Mouse (Mus musculus) heart, postnatal 36 days (tissue): Measurements from ENCODE around the gene Nfia. TPM values are rescaled to one million over a fixed set of nuclear protein-coding genes. Genes with fewer than 3 reads are reported as not detected.

Experiments used
- DNase-seq, 2 experiments: peaks; one replicate each; pipeline ENCODE4 v3.0.0; 2021 to 2022
- intact Hi-C: fragments of 180-260 bp; cut with DNase I; formaldehyde crosslinking; loops from one replicate; pipeline ENCODE4 v1.15.1; 2025
- total RNA-seq, 2 experiments: library from RNA; stranded (reverse); gene quantifications; 2 replicates each; pipeline ENCODE4 v1.2.3; 2021

Nfia gene
- total RNA-seq, 2 experiments from 2014 or later: 128 to 149 TPM

DNA sequence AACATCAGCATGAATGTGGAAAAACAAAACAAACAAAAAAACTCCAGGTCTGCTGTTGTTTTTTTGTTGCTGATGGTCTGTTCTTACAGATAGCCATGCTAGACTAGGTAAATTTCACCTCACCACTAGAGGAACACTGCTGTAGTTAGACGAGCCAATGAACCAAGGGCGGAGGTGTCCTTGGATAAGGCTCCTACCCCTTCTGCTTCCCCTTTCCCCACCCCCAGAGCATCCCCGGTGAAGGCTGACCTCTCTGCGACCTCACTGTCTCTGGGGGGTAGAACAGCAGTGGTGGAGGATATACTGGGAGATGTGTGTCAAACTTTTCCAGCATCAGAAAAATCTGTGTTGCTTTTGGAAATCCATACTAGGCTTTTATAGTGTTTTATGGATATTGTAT is 7.9 kb upstream of the Nfia start:
- no peak for DNase-seq
- intact Hi-C loops: no loop called here

DNA sequence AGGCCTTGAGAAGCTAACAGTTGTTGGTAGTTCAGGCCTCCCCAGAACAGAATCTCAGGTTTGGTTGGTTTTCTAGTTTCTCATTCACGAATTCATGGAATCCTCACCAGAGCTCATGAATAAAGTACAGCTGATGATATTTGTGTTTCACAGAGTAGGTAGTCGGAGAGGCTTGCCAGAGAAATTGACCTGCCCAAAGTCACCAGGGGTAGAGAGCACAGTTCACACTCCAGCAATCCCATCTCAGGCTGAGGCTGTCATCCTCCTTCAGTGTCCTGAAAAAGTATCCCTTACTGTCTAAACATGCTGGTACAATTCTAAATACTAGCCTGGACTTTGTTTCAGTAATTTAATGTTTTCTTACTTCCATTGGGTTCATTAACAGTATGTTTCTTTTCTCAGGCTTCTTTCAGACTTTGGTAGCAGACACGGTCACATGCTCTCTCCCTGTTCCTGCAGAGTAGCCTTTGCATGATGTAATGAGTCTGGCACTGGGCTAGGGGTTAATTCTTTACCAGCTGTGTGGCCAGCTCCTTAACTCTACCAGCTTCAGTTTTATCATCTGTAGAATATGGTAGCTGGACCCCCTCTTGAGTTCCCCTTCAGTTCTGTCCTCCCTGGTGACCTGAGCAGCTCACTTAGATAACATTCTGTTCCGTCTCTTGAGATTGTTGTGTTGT is 7.1 kb upstream of the Nfia start:
- intact Hi-C loops: no loop called here
- DNase-seq: no peak

DNA sequence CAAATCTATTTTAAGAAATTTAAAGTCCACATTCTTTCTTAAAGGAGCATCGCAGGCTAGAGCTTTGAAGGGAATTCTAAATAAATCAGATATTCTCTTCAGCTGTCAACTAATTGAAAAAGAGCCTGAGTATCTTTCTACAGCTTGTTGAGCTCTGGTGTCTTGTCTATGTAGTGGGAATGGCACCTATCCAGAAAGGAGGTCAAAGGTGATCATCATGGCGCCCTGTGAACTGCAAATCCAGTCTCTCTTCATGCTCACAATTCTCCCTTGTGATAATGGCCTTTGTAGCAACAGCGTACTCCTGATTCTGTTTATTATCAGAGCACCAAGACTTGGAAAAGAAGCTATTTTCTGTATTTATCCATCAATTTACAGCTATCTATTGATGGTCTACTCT is 6.4 kb upstream of the Nfia start:
- no peak for DNase-seq
- intact Hi-C loops: no loop called here

DNA sequence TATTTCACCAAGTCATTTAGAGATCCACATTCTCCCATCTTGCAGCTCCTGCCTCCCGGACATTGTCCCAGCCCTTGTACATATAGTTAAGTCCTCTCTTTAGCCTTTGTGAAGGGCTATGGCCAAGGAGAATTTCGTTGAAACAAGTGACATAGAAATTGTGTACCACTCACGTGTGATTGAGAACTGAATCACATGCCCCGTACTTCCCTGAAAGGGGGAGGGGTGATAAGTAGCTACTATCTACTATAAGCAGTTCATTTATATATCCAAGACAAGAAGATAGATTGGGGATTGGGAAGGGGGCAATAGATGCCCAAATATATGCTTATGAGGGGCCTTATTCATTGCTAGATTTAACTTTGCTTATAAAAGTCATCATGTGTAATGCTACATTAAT is 5.5 kb upstream of the Nfia start:
- intact Hi-C loops: no loop called here
- no peak for DNase-seq

DNA sequence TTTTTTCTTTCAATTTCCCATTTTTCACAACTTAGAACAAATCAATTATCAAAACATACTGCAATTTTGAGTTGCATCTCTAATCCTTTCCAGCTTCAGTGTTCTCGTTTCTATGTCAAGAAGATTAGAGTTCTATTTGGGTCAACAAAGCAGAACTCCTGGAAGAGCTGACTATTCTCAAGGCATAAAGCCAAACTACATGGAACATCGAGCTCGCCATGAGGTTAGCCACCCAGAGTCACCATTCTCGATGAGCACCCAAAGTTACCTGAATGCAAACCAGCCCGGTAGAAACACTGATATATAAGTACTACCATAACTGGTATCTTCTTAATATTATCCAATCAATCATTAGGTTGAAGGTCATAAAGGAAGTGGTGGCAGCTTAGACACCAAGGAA is 5.0 kb upstream of the Nfia start:
- intact Hi-C loops: no loop called here
- no peak for DNase-seq

DNA sequence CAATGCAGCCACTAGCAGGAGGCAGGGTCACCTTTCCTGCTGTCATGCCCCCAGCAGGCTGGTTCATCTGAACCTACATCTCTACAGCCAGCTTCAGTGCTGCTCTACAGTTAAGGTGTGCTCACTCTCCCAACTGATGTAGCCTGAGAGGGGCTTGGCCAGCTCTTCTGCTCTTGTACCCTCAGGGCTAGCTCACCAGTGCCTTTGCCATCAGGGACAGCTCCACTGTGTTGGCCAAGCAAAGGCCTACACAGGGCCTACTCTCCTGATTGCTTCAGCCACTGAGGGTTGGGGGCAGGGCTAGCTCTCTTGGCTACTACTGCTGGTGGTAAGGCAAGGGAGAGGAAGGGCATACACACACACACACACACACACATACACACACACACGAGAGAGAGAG is 2.7 kb upstream of the Nfia start:
- no peak for DNase-seq
- intact Hi-C loops: no loop called here

DNA sequence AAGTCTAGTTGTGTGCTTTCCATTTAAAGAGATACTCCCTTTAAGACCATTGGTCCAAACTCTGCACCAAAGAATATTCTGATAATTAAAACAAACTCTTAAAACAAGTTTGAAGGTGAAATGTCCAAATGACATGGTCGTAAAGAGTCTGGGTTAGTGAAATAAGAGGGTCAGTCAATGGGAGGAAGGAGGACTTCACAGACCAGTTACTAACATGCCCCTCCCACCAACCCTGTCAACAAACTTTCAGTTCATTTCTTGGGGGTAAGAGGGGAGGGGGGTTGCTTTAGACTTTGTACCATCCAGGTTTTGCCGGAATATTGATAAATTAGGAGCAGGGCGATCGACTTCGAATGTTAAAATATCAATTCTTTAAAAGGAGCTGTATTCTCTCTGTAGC is 1.1 kb upstream of the Nfia start:
- intact Hi-C loops: no loop called here
- no peak for DNase-seq

DNA sequence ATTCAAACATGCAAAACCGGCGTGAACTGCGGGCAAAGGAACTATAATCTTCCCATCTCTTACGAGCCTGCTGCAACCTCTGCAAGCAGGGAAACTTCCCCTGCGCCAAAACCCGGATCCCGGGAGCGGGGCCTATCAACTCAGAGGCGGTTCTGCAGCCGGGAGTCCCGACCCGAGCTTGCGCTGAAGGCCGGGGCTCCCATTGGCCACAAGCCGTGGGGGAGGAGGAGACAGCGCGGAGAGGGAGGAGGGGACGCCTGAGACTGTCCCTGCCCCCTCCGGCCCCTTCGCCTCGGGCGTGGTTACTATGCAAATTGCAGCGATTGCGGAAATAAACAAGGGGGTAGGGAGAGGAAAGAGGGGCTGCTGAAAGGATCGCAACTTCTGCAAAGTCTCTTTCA is 450 bp upstream of the Nfia start:
- peak; percentile 96 for DNase-seq

DNA sequence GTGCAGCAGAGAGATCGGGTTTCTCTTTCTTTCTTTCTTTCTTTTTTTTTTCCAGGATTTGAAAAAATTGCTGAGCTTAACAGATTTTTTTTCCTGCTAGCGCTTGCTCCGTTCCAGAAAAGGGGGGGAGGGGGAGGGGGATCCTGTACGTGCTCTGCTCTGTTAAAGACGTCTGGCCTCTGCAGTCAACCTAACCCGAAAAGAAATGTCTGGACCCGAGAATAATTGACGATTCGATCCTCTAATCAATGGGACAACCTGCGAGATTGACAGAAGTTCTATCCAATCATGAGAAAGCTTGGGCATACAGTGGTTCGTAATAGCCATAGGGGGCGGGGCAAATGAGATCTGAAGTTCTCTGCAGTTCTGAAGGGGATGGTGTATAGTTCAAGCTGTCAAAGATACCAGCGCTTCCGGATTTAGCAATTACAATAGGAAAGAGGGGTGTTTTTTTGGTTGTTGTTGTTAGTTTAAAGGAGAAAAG is 618 bp downstream of the Nfia start:
- intact Hi-C loops: no loop called here
- DNase-seq: peak; percentile 89 to 91

More for the DNA sequence above, 450 bp upstream of the Nfia start:
- intact Hi-C loops: no loop called here

DNA sequence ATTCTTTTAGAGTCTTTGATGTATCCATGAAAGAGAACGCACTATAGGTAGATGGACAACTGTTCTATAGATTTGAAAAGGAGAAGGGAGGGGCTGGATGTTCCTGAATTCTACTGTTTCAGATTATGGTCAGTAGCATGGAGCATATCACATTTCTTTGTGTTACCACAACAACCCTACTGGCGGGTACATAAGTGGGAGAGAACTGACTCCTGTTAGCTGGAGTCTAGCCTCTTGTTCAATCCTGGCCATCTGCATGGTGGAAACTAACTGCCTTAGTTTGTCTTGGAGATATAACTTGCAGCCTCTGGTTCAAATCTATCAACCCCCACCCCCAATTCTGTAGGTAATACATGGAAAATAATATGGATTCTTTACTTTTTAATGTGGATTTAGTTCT is 1.3 kb downstream of the Nfia start:
- intact Hi-C loops: no loop called here
- DNase-seq: no peak

DNA sequence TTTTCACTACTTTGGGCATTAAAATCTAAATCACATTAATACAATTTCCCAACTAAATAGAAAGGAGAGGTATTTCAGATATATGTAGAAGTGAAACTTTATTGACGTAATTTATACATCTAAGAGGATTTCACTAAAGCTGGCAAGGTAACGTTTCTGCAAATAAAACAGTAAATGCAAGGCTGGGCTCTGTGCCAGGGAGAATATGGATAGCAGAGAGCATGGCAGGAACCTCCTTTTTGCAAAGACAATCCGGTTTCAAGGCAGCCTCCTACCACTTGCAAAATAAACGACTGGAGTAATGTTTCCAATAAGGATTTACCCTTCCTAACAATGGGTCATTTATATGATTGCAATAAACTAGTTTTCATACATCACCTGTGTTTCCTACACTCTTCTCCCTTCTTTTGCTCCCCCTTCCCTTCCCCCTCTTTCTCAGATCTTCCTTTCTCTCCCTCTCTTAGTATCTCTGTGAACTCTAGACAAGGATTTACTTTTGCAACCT is 2.0 kb downstream of the Nfia start:
- intact Hi-C loops: no loop called here
- peak in 1 of 2 experiments; percentile 5 for DNase-seq

DNA sequence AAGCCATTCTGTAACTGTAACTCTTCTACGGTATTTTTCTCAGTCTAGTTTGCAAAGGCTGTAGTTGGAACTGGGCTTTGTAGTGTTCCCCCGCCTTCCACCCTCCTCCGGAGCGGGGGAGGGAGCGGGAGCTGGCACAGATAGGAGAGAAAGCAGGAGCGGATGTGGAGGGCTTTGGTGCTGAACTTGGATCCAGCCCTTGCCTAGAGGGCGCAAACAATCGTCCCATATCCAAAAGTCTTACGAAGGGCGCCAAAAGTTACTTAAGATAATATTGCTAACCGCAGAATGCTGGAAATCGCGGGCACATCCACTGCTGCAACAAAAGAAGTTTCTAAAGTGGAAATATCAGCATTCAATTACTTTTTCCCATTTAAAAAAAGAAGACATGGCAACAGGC is 2.5 kb downstream of the Nfia start:
- intact Hi-C loops: loop anchor here (1.0 to 5.0 kb wide), 3 partner anchors 17 to 317 kb away; no protein-coding TSS in a partner anchor
- DNase-seq: peak; percentile 75 to 79

DNA sequence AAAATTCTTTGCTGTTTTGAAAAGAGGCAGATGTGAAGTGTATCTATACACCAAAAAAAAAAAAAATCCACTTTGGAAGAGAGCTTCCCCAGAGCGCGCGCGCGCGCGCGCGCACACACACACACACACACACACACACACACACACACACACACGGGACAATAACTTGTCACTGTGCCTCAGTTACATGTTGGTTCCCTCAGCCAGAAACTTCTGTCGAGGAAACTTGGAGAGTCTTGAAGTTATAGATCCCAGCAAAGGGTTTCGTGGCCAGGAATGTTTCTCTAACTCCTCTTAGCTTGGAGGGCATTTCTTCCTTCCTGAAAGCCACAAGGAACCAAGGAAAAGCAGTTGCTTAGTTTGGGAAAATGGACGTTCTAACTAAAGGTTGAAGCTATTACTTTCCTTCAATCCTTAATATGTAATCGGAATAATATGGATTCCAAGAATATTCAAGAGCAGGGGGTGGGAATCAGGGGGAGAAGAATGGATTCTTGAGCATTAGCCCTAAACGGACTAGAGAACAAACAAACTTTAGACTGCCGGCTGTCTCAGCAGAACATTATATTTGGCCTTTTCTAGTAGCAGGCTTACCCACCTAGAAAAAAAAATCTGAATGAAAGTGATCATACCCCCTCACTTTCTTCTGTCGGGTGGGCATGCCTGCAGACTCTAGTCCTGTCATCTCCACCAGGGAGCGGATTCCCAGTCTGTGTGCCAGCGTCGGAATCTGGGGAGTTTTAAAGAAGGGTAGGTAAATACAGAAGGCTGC is 3.1 kb downstream of the Nfia start:
- peak in 1 of 2 experiments; percentile 48 for DNase-seq
- intact Hi-C loops: loop anchor here (1.0 to 5.0 kb wide), 7 partner anchors 17 to 331 kb away; no protein-coding TSS in a partner anchor

DNA sequence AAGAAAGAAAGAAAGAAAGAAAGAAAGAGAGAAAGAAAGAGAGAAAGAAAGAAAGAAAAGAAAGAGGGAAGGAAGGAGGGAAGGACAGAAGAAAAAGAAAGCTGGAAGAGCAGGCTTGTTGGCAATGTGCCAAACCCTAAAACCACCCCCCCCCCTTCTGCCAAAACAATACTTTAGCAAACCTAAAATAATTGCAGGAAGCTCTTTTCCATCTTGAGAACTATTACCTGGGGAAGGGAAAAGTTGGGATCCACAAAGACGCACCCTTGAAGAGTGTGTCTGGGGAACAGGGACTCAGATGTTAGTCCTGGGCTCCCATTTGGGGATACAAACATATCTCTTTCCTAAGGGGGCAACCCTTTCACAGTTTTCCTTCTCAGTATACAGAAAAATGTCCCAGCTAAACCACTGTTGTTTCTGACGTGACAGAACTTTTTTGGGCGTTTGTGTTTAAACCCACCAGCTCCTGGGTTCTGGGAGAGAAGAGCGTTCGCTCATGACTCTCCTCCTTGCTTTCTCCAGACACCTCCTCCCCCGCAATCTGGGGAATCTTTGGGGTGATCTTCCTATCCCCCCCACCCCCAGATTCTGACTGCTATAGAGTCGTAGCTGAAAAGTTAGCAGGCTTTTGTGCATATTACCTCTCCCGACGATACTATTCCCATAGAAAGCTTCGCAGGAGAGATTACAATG is 4.0 kb downstream of the Nfia start:
- intact Hi-C loops: loop anchor here (1.0 to 5.0 kb wide), 6 partner anchors 21 to 330 kb away; no protein-coding TSS in a partner anchor
- peak in 1 of 2 experiments; percentile 72 for DNase-seq

DNA sequence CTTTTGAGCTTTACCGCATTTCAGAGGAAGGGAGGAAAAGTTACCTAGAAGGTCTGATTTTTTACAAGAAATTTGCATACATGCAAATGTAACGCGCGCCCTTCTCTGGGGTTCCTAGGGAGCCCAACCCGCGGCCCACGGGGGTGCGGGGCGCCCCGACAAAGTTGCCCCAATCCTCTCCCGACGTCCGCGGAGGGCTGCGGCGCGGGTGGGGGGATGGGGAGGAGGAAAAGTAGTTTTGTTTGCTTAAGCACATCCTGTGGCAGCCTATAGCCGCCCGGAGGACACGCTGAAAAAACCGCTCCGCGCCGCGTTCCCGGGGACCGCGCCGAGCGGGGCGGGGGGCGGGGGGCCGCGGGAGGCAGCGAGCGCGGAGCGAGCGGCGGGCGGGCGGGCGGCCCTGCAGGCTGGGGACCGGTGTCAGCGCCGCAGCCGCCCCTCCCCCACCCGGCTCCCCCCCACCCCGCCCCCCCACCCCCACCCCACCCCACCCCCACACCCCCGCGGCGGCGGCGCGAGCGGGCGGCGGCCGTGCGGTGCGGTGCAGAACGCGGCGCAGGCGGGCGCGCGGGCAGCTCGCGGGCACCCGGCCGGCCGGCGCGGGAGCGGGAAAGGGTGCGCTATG is 4.7 kb downstream of the Nfia start:
- DNase-seq: peak; percentile 68 to 81
- intact Hi-C loops: loop anchor here (2.0 to 5.0 kb wide), 5 partner anchors 130 to 330 kb away; no protein-coding TSS in a partner anchor

DNA sequence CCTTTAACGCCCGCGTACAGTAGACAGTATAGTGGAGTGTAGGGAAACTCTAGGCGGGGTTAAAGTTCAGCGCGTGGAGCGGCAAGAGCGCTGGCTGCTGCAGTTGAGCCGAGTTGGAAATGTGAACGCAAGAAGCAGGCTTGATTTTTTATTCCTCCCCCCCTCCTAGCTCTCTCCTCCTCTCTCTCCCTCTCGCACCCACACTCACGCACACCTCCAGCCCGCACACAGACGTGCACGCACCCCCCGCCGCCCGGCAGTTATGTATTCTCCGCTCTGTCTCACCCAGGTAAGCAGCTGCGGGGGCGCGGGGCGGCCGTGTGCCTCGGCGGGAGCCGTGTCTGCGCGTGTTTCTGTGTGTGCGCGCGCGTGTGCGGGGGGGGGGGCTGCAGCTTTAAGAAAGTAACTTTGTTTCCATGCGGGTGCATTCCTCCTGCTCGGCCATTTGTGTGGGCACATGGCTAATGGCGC is 5.2 kb downstream of the Nfia start, which contains the start of gene E130114P18Rik:
TSS of gene E130114P18Rik (minus strand) at position 373 of the 471 bp plus-strand sequence.
- intact Hi-C loops: loop anchor here (1.0 to 5.0 kb wide), 6 partner anchors 91 to 329 kb away; no protein-coding TSS in a partner anchor
- DNase-seq: peak; percentile 65 to 74

DNA sequence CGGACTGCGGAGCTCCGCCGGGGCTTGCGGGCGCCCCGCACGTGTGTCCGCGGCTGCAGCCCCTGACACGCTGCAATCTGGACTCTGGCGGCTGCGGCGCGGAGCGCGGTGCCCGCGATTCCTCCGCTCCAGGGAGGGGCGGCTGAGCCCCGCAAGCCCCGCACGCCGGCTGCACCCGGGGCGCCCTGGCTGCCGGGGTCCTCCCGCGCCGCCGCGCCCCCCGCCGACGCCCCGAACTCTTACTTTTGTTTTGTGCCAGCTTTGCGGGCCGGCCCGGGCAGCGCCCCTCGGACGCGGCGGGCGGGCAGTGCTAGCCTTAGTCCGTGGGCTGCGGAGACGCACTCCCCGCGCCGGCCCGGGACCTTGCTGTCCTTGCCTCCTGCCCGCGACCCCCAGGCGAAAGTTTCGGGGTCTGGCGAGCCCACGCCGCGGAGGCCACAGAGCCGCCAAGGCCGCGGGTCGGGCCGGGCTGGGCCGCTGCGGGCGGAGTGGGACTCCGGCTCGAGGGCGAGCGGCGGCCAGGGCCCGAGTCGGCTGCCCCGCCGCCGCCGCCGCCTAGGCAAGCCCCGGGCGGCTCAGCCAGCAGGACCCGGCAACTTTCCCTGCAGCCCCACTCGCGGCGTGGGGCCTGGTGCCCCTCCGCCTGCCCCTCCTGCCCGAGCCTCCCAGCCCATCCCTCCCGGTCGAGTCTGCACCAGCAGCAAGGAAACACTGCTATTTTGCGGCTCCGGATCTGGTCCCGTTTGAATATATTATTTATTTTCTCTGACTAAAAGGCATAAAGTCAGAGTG is 5.9 kb downstream of the Nfia start:
- peak; percentile 47 to 74 for DNase-seq
- intact Hi-C loops: loop anchor here (1.0 to 5.0 kb wide), 3 partner anchors 90 to 314 kb away; no protein-coding TSS in a partner anchor

DNA sequence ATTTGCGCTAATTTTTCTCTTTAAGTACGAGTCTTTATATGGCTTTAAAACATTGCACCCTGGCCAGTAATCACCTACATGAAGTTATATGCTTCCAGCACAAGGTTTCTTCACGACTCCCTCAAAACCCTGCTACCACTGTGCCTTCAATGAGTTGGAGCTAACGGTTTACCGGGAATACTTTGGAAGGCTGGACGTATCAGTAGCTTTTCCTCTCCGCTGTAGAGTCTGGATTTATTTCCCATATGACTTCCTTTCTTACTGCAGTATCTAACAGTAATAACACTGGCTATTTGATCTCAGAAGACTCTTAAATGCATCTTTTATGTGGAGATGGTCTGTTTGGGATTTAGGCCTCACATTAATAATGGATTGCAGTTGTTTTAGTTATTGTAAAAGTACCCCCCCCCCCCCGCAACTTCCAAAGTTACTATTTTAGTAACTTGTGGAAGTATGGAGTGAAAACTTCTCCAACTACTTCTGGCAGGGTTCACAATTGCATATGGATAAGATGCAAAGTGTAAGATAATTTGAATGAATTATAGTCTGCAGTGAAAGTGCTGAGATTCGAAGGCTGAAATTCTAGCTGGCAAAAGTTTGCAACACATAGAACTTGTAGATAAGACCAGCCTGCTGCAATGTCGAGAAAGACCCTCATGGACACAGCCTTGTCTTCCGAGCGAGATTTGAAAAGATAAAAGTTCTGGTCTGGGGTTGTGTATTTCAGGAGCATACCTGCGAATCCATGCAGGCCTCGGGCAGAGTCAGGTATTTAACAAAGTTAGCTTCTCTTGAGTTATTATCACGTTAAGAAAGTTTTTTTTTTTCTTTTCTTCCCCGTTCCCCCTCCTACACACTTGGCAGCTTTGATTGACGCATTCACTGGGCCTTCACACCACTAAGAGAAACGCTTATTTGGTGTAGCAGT is 6.7 kb downstream of the Nfia start:
- no peak for DNase-seq
- intact Hi-C loops: loop anchor here (5.0 kb wide), 2 partner anchors 128 to 313 kb away; no protein-coding TSS in a partner anchor
